ENCODE assay signal across 9 mouse cellular contexts in genomic region chr2:180566240-180566913, GRCm38 (mm10). TPM values are rescaled to one million over a fixed set of nuclear protein-coding genes. Genes with fewer than 3 reads are reported as not detected.
DNase-seq lines count a peak whose midpoint lies in the region; ATAC-seq lines count a peak whose summit lies in the region.
"Had no signal": no experiment of that assay in that cellular context is flagged by ENCODE, and none has a peak within 500 bp of the region (broad histone marks: within the 10 kb centered on the region; RNA-seq: fewer than 3 reads in every experiment).

No protein-coding gene starts in this region.

- WGBS in hindbrain, embryonic 10.5 days: 38% methylated on average over 13 of the region's 13 CpGs
- 36% methylated on average over 13 of the region's 13 CpGs for WGBS in hindbrain, embryonic 13.5 days
- 33% methylated on average over 13 of the region's 13 CpGs for WGBS in large intestine, adult 2 months
- 37% methylated on average over 13 of the region's 13 CpGs for WGBS in neural tube, embryonic 11.5 days

- ATAC-seq in hindbrain, embryonic 13.5 days (ENCODE audit: low FRiP score): no peak
- no peak for ATAC-seq in neural tube, embryonic 11.5 days (ENCODE audit: insufficient read depth, low FRiP score, low TSS enrichment)

- peaks cover 9% of the 10 kb centered on the region; the same call in 1 of the 2 replicates for H3K4me1 ChIP-seq in hindbrain, embryonic 10.5 days (replicated peaks)
- H3K4me1 ChIP-seq in hindbrain, embryonic 13.5 days (replicated peaks): peaks cover 29% of the 10 kb centered on the region
- no peaks in the 10 kb centered on the region for H3K4me1 ChIP-seq in neural tube, embryonic 11.5 days (ENCODE audit: control insufficient read depth, insufficient read depth, low read length)

- no peak overlapping the region for H3K9ac ChIP-seq in hindbrain, embryonic 13.5 days
- no peak overlapping the region for H3K9ac ChIP-seq in neural tube, embryonic 11.5 days (ENCODE audit: low read length)
- H3K9ac ChIP-seq: embryonic facial prominence, embryonic 12.5 days had no signal

- DNase-seq in hindbrain, embryonic 10.5 days (ENCODE audit: low spot score): peak; percentile 70
- DNase-seq in CD4-positive helper T cell, adult 2 months (ENCODE audit: low read depth, low spot score): peak; percentile 70
- DNase-seq in adipocyte (ENCODE audit: low spot score): peak; percentile 82
- DNase-seq in embryo, embryonic 10.5 days (ENCODE audit: low spot score): peak; percentile 87
- DNase-seq in large intestine, adult 2 months (ENCODE audit: low read depth, low spot score): peak; percentile 50
- peak; percentile 73 for DNase-seq in neural tube, embryonic 11.5 days (ENCODE audit: low spot score)
- no peak for DNase-seq in frontal cortex, postnatal 36 days (ENCODE audit: low spot score in 2 of 2)

- no peak overlapping the region for H3K27ac ChIP-seq in hindbrain, embryonic 10.5 days
- no peak overlapping the region for H3K27ac ChIP-seq in hindbrain, embryonic 13.5 days
- H3K27ac ChIP-seq in neural tube, embryonic 11.5 days (ENCODE audit: low read depth, low read length): no peak overlapping the region
- H3K27ac ChIP-seq: embryonic facial prominence, embryonic 12.5 days had no signal

- no peaks in the 10 kb centered on the region for H3K9me3 ChIP-seq in hindbrain, embryonic 10.5 days
- H3K9me3 ChIP-seq in hindbrain, embryonic 13.5 days: no peaks in the 10 kb centered on the region
- no peaks in the 10 kb centered on the region for H3K9me3 ChIP-seq in neural tube, embryonic 11.5 days (ENCODE audit: control insufficient read depth, low read length)
- H3K9me3 ChIP-seq: embryonic facial prominence, embryonic 12.5 days had no signal

- no peaks in the 10 kb centered on the region for H3K36me3 ChIP-seq in hindbrain, embryonic 10.5 days
- no peaks in the 10 kb centered on the region for H3K36me3 ChIP-seq in hindbrain, embryonic 13.5 days
- H3K36me3 ChIP-seq in neural tube, embryonic 11.5 days (ENCODE audit: control insufficient read depth, insufficient read depth, low read length): no peaks in the 10 kb centered on the region
- H3K36me3 ChIP-seq: embryonic facial prominence, embryonic 12.5 days had no signal

- no peak overlapping the region for H3K4me3 ChIP-seq in hindbrain, embryonic 10.5 days
- H3K4me3 ChIP-seq in hindbrain, embryonic 13.5 days: no peak overlapping the region
- no peak overlapping the region for H3K4me3 ChIP-seq in neural tube, embryonic 11.5 days (ENCODE audit: low read depth, low read length)
- H3K4me3 ChIP-seq: embryonic facial prominence, embryonic 12.5 days had no signal

- no peak overlapping the region for H3K4me2 ChIP-seq in hindbrain, embryonic 13.5 days
- H3K4me2 ChIP-seq in neural tube, embryonic 11.5 days (ENCODE audit: low read depth): no peak overlapping the region
- H3K4me2 ChIP-seq: embryonic facial prominence, embryonic 12.5 days had no signal

- H3K27me3 ChIP-seq in hindbrain, embryonic 10.5 days (ENCODE audit: insufficient read depth, poor library complexity, severe bottlenecking): peaks cover 22% of the 10 kb centered on the region
- peaks cover 16% of the 10 kb centered on the region for H3K27me3 ChIP-seq in hindbrain, embryonic 13.5 days
- H3K27me3 ChIP-seq in neural tube, embryonic 11.5 days (ENCODE audit: control insufficient read depth, insufficient read depth, low read length): no peaks in the 10 kb centered on the region

RNA-seq across cellular contexts. Expression of gene Mrgbp, which starts 14.7 kb away (rescaled TPM):
- polyA plus RNA-seq in hindbrain, embryonic 10.5 days (2016; fragmentation: Nextera tagmentation; extraction: Ambion mirVana): 39.2 and 39.3 TPM in 2 replicates
- 42.2 and 44.8 TPM in 2 replicates for polyA plus RNA-seq in hindbrain, embryonic 13.5 days (2015; fragmentation: Nextera tagmentation; extraction: Ambion mirVana)
- 17.7 and 19.0 TPM in 2 replicates for polyA plus RNA-seq in large intestine, adult 2 months (2012; rRNA removed)
- polyA plus RNA-seq in neural tube, embryonic 11.5 days (2014; fragmentation: Nextera tagmentation; extraction: Ambion mirVana): 40.8 and 41.8 TPM in 2 replicates

RNA-seq across cellular contexts. Expression of gene Ogfr, which starts 22.7 kb away (rescaled TPM):
- 96.4 and 105 TPM in 2 replicates for polyA plus RNA-seq in hindbrain, embryonic 10.5 days (2016; fragmentation: Nextera tagmentation; extraction: Ambion mirVana)
- polyA plus RNA-seq in hindbrain, embryonic 13.5 days (2015; fragmentation: Nextera tagmentation; extraction: Ambion mirVana): 85.8 and 86.2 TPM in 2 replicates
- polyA plus RNA-seq in large intestine, adult 2 months (2012; rRNA removed): 35.6 and 44.3 TPM in 2 replicates
- polyA plus RNA-seq in neural tube, embryonic 11.5 days (2014; fragmentation: Nextera tagmentation; extraction: Ambion mirVana): 98.0 and 106 TPM in 2 replicates

RNA-seq across cellular contexts. Expression of gene Col9a3, which starts 31.2 kb away (rescaled TPM):
- polyA plus RNA-seq in hindbrain, embryonic 10.5 days (2016; fragmentation: Nextera tagmentation; extraction: Ambion mirVana): 10.2 and 14.3 TPM in 2 replicates
- 71.7 and 74.9 TPM in 2 replicates for polyA plus RNA-seq in hindbrain, embryonic 13.5 days (2015; fragmentation: Nextera tagmentation; extraction: Ambion mirVana)
- polyA plus RNA-seq in large intestine, adult 2 months (2012; rRNA removed): 0.33 and 1.3 TPM in 2 replicates
- polyA plus RNA-seq in neural tube, embryonic 11.5 days (2014; fragmentation: Nextera tagmentation; extraction: Ambion mirVana): 19.9 and 23.1 TPM in 2 replicates

Comparison
In these comparisons a context has a peak if more than half of its experiments do, and no peak if none do; other contexts are left out.
1. DNase-seq: peak in hindbrain, embryonic 10.5 days (single experiment), CD4-positive helper T cell, adult 2 months (single experiment), adipocyte (single experiment), embryo, embryonic 10.5 days (single experiment), large intestine, adult 2 months (single experiment) and neural tube, embryonic 11.5 days (single experiment); none in frontal cortex, postnatal 36 days (0 of 2).